Mouse (Mus musculus): Measurements from ENCODE around the gene Lypd1.

Gene Lypd1

DNA sequence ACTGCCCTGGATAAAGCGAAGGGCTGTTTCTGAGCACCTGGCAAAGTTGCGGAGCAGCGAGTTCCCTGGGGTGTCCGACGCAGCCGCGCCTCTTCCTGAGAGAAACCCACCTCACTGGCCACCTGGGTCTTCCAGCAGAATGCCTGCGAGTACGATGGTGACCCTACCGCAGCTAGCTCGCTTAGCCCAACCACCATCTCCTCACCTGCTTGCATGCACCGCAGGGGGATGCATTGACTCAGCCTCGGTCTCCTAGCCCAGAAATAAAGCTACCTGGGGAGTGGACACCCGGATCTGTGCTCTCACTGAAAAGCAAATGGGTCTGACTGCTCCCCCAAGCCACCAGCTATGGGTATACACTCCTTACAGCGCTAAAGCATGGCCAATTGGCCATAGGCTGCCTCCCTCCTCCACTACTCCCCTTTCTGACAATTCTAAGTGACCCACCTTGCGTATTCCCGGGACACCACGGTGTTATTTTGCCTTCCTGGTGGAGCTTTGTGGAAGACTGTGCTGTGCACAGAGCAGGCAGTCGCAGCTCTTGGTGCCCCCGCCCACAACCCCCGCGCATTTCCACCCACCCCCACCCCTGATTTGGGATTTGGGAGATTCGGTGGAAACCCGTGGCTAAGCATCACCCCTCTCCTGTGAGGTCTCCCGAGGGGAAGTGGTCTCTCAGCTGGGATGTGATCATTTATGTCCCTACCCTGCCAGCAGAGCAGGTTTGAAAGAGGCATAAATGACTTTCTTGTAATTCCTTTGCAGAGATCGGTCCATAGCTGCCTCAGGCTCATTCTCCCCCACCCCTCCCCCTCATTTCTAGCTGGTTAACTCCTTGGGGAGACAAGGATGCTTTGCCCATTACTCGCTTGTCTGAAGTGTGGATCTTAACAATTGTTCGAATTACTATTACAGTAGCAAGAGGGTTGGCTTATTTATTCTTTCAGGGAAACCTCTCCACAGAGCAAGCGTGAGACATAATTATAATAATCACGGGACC lies at the start of gene Lypd1:
TSS of gene Lypd1 (minus strand) at position 501 of the 1,000 bp plus-strand sequence.
- DNase-seq (ENCODE audit: extremely low read depth, low read depth, low spot score): no peak

DNA sequence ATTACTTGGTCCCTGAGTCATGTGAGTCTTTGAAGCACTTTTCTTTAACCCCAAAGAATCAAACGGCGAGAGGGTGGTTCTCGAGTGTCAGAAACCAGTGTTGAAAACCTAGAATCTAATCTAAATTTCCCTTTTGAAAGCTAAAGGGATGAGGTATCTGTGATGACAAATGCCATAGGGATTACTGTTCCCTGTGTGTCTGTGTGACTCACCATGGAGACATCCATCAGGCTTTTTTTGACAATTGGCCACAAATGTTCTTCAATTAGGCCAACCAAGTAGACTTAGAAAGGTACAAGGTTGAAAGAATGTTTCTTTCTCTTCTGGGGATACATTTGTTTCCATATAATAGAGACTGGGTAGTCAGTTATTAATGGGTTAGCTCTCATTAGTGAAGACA lies 38.1 kb upstream of the Lypd1 start:
- no peak for DNase-seq (ENCODE audit: extremely low read depth, low read depth, low spot score)

GRCm38 (mm10) chr1:125949076-125949475 lies 36.2 kb upstream of the Lypd1 start:
- DNase-seq (ENCODE audit: extremely low read depth, low read depth, low spot score): no peak

DNA sequence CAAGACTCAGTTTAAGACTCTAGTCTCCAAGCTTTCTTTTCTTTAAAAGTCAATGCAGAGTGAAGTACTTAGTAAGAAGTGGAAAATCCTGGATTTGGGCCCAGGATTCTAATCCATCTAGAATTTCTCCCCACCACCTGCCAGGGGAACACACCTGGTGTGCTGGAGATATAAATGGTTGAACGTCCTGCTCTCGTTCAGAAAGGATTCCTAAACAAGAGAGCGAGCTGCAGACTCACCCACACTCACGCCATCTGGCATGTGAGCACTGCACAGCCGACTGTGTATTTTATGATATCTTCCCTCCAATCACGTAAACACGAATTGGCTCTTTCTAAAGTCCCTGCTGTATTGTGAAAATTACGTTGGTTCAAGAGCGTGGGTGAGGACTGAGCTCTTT lies 32.2 kb upstream of the Lypd1 start:
- DNase-seq (ENCODE audit: extremely low read depth, low read depth, low spot score): no peak

DNA sequence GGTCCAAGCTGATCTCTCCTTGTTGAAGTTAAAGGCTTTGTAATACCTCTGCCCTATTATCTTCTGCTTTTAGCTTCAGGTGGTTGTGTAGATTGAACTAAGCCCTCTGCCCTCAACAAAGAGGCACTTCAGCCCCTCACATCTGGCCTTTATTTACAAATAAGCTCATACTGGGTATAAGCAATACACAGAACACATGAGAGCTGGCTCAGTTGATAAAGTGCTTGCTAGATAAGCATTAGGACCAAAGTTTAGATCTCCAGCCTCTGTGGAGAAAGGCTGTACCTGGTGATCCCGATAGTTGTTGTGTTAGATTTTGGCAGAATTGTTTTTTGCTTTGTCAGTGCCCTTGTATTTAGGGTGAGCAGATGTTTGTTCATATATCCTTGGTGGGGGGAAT lies 30.4 kb upstream of the Lypd1 start:
- DNase-seq (ENCODE audit: extremely low read depth, low read depth, low spot score): no peak

GRCm38 (mm10) chr1:125925486-125925885 lies 12.6 kb upstream of the Lypd1 start:
- DNase-seq (ENCODE audit: extremely low read depth, low read depth, low spot score): no peak

DNA sequence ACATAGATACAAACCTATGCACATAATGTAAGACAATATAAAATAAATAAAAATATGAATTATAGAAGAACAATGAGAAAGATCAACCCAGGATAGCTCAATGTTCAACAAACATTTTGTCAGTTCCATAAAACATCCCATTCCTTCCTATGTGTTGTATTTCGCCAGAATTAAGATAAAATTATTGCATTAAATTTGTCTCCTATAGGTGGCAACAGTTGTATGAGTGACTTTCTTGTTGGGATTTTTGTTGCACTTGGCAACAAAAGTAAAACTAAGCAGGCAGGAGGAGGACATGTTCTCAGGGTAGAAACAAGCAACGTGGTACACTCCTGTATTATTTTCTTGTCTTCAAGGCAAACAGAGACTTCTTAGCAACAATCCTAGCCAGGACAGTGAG lies 10.2 kb upstream of the Lypd1 start:
- no peak for DNase-seq (ENCODE audit: extremely low read depth, low read depth, low spot score)

GRCm38 (mm10) chr1:125920696-125921095 lies 7.8 kb upstream of the Lypd1 start:
- DNase-seq (ENCODE audit: extremely low read depth, low read depth, low spot score): no peak

- no peak for DNase-seq (ENCODE audit: extremely low read depth, low read depth, low spot score)
Measured at GRCm38 (mm10) chr1:125911901-125912445, 928 bp downstream of the Lypd1 start.

GRCm38 (mm10) chr1:125911337-125911900 lies 1.5 kb downstream of the Lypd1 start:
- no peak for DNase-seq (ENCODE audit: extremely low read depth, low read depth, low spot score)

- no peak for DNase-seq (ENCODE audit: extremely low read depth, low read depth, low spot score)
Measured at GRCm38 (mm10) chr1:125910871-125911265, 2.0 kb downstream of the Lypd1 start.

DNA sequence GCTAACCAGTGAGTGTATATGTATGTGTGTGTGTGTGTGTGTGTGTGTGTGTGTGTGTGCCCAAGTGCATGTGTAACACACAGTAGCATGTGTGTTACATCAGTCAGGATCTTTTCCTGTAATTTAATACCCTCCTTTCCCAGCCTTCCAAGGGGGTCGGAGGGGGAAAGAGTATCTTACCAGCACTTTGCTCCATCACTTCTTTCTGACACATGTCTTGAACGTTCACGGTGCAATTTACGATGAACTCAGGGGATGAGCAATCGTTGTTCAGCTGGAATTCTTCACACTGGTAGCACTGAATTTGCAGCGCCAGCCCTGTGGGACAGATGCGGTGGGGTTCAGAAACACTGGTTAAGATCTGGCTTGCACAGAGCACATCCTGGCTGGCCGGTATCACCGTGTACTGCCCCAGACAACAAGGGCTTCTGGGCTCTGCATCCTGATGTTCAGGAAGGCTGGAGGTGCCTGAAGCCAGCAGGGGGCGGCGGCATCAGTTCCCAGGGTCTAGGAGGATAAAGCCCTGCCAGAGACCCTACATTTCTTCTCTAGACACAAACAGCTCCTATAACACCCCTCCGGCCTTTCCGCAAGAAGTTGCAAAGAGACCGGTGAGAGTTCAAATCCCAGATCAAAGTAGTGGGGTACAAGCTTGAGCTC lies 2.6 kb downstream of the Lypd1 start:
- DNase-seq (ENCODE audit: extremely low read depth, low read depth, low spot score): no peak

DNA sequence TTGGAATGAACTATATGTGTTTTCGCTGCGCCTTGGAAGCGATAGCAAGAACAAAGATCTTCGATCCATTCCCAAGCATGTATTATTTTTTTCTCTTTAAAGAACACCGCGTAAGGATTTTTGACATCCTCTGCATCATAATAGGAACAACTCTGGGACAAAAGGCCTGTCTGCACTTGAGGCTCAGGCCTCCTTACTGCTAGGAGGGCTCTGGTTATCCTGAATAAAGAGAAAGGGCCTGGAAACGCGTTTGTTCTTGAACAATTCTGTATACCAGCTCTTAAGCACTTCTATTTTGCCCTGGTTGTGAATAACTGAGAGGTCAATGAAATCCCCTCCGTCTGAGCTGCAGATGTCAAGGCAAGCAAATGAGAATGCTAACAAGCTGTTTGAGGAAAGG lies 19.7 kb downstream of the Lypd1 start:
- no peak for DNase-seq (ENCODE audit: extremely low read depth, low read depth, low spot score)

GRCm38 (mm10) chr1:125870056-125870455 lies 42.8 kb downstream of the Lypd1 start:
- no peak for DNase-seq (ENCODE audit: extremely low read depth, low read depth, low spot score)

GRCm38 (mm10) chr1:125858631-125859030 lies 54.3 kb downstream of the Lypd1 start:
- DNase-seq (ENCODE audit: extremely low read depth, low read depth, low spot score): no peak

DNA sequence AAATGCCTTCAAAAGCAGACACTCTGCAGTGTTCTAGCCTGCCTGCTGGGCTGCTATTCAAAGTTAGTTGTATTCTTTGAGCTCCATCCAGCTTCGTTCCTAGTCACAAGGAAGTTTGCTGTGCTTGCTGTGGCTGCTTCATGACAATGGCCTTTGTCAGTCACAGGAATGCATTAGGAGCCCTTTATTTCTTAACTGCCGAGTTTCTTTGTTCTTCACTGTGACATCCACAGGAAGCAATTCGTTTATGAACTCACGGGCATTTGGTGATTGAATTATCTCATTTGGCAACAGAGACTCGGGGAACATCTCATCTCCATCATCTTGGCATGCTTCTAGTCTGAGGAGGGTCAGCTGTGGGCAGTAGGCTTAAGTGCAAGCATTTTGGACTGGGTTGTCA lies 58.3 kb downstream of the Lypd1 start:
- DNase-seq (ENCODE audit: extremely low read depth, low read depth, low spot score): no peak

DNA sequence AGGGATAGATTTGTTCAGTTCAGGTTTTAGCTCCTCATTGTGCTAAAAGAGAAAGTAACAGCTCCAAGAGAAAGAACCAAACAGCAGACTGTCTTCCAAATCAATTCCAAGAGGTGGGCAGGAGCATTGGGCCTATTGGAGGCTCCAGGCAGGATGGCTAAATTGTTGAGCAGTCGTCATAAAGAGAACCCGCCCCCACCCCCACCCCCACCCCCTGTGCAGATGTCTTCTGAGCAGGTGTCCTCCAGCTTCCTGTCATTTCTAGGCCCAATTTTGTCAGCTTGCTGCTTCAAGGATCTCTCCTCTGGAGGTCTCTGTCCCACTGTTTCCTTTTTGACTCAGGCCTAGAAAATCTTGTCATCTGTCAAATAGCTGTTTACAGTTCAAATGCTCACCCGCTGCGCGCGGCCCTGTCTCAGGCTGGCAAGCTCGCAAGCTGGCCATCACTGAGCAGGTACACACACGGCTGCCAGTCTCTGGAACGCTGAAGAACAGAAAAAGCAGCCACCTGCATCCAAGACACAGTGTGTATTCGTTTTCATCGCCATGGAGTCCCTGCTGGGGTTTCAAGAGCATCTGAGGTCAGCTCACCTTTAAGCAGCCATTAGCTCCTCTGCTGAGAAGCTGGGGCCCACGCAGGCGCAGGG lies 73.0 kb downstream of the Lypd1 start:
- DNase-seq (ENCODE audit: extremely low read depth, low read depth, low spot score): no peak

GRCm38 (mm10) chr1:125837507-125837906 lies 75.4 kb downstream of the Lypd1 start:
- DNase-seq (ENCODE audit: extremely low read depth, low read depth, low spot score): no peak

DNA sequence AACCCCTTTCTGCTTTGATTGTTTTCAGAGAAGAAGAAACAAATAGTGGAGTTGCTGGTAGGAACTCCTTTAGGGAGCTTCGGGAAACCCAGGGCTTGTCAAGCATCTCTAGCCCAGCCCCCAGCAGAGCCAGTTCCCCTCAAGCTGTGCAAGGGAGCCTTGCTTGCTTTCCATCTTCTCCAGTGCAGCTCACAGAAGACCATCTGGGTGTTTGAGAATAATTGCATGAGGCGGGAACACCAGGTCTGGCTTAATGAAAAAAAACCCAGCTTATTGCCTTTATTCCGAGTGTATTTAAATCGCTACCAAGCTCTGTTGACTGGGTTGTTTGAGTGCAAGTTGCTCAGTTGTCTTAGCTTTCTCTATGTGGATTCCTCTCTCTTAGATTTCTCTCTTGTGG lies 89.3 kb downstream of the Lypd1 start:
- no peak for DNase-seq (ENCODE audit: extremely low read depth, low read depth, low spot score)

DNA sequence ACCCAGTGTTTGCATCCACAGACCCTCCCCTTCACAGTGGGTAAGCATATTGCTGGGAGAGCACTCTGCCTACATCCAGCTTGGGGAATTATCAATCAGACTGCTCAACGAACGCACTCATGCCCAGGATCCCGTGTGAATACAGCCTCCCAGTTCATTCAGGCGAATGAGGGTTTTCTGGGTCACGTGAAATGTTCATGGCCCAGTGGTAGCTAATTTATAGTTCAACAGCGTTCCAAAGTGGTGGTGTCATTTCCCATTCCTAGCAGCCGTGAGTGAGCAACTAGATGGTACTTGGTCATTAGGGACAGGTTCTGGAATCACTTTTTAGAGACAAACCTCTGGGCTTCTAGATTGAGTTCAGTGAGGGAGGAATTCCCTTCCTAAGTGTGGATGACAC lies 91.8 kb downstream of the Lypd1 start:
- DNase-seq (ENCODE audit: extremely low read depth, low read depth, low spot score): no peak
